Mouse (Mus musculus) forelimb bud, embryonic 11.5 days (tissue): ENCODE measurements at regions not wholly inside any gene's neighbourhood (a gene's known extent, or its start where the extent isn't known, plus 50 kb on each side); places are given as distances from the start of the nearest gene placed in this dataset.
A peak's percentile ranks its signal among the peaks of the same experiment; 100 is the strongest.

Source experiments
- DNase-seq: peaks from one replicate; pipeline ENCODE4 v3.0.0-alpha.2; 2012; ENCODE audit warnings: low read depth, low spot score

DNA sequence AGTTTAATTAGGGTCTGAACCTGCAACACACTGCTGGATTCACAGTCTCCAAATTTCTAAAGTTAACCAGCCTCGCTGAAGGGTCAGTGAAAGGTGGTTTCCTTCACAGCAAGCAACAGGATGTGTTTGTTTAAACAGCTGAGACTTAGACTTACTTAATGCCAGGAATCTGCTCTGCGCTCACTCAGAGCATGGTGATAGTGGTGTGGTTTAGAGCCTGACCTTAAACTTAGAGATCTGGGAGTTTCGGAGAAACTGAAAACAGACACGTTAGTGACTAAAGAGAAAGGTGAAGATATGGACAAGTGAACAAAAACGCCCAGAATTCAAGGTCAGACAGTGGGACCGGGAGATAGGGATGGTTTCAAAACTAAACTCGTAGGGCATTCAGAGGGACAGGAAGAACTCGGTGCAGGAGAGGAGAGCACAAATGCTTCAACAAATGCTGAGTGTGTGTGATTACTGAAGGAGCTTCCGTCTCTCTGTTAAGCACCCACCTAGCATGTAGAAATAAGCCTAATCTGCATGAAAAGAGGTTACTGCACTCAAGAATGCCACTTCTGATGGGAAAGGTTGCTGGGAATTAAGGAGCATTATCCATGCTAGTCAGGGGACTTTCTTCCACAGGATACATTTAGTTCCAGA is 97.2 kb upstream of the Ifngr1 start:
- no peak for DNase-seq

DNA sequence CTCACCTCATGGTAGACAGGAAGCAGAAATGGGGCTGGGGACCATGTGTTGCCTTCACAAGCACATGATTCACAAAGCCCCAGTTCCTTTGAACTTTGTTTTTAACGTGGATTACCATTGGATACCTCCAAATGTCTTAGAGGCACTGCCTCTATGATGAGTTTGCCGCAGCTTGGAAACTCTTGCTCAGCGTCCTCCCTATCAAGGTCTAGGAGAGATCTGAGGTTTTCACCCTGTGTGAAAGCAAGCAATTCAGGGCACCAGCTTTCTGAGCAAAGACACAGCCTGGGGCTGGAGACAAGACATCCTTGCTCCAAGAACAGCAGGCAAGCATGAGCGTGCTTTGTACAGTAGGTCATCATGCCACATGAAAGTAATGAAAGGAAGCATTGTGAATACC is 93.6 kb upstream of the Ifngr1 start:
- DNase-seq, result no peak

DNA sequence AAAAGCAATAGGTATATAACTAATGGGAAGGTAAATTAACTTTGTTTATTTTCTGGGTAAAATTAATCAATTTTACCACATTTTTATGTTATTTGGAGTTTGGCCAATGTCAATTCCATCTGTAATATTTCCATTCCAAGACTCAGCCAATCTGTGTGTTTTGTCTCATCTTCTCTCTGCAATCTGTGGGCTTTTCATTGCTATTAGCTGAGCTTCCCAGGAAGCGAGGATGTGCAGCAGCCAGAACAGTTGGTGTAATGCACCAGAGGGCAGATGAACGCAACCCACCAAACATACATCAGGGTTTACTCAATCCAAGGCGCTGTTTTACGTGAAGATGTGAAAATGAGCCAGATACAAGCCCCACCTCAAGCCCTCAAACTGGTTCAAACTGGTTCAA is 88.9 kb upstream of the Ifngr1 start:
- DNase-seq, result no peak

DNA sequence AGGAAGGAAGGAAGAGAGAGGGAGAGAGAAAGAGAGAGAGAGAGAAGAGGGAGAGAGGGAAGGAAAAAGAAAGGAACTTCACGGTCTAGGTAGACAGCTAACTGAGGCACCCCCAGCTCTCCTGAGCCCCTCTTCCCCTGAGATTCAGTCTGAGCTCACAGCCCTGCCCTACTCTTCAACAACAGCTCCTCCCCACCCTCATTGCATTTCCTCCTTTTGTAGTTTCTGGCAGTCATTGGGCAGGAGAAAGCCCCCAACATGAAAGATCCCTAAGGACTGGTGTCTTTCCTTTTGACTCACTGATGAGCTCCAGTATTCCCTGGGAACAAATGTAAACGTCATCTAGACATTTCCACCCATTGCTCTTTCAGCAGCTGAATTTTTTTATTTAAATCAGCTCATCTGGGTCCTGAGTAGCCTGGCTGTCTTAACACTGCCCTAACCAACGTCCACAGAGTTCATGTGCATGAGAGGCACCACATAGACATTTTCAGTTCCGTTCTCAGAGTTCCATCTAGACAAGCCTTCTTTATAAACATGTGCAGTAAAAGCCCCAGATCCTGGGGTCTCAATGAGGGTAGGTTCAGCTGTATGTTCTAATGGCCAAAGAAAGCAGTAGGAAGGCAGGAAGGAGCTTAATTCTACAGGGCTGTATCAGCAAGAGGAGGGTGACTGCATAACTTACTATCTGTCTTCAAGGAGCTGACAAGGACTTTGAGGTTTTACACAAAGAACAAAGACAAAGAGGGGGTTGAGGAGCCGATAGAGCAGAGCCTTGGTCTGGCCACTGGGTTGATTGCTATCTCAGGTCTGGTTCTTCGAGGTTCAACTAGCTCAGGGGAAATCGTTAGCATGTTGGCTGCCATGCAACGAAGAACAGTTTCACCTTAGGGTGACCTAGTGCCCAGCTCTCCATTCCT is 87.6 kb upstream of the Ifngr1 start:
- no peak for DNase-seq

- DNase-seq, result no peak
Observed at GRCm38 (mm10) chr10:19505174-19505573, 86.6 kb upstream of the Ifngr1 start.

DNA sequence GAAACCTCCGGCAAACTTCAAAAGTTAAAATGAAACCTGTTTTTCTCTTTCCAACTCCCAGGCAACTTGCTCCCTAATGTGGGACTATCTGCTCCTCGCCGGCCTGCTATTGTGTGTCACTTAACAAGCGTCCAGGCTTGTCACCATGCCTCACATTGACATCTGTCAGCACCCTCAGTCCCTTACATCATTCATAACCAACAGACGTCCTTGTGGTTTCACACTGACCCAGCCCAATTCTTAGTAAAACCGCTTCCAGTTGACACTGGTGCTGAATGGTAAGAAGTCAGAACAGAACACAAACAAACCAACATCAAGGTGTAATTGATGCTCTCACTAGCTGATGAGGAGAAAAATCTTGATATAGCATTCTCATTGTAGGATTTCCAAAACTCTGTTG is 85.8 kb upstream of the Ifngr1 start:
- DNase-seq, result no peak

DNA sequence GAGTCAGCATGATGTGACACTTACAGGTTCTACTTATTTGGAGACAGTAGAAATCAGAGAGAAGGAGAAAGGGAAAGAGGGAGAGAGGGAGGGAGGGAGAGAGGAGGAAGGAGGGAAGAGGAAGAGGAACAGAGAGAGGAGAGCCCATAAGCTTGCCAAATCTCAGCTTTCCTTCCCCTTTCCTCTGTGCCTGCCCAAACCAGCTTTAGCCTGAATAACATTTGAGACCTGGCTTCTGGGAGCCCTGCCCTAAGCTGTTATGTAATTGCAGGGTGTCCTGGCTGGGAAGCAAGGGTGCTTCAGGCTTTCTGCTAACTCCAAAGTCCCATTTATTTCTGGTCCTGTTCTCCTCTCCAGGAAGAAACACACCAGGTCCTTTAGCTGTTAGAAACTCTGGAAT is 85.3 kb upstream of the Ifngr1 start:
- no peak for DNase-seq

- no peak for DNase-seq
Observed at GRCm38 (mm10) chr10:19508221-19508745, 83.5 kb upstream of the Ifngr1 start.

GRCm38 (mm10) chr10:19510047-19510446 is 81.7 kb upstream of the Ifngr1 start:
- no peak for DNase-seq

DNA sequence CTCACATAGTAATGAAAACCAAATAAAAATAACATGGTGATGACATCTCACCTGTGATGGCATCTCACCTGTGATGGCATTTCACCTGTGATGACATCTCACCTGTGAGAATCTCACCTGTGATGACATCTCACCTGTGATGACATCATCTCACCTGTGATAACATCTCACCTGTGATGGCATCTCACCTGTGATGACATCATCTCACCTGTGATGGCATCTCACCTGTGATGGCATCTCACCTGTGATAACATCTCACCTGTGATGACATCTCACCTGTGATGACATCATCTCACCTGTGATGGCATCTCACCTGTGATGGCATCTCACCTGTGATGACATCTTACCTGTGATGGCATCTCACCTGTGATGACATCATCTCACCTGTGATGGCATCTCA is 77.4 kb upstream of the Ifngr1 start:
- peak; percentile 60 for DNase-seq

DNA sequence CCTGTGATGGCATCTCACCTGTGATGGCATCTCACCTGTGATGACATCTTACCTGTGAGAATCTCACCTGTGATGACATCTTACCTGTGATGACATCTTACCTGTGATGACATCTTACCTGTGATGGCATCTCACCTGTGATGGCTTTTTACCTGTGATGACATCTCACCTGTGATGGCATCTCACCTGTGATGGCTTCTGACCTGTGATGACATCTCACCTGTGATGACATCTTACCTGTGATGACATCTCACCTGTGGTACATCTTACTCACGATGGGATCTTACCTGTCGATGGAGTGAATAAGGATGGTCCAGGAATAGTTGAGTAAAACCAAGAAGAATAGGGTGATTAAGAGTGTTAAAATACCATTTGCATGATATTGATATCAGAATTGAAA is 76.9 kb upstream of the Ifngr1 start:
- DNase-seq, result peak; percentile 71

DNA sequence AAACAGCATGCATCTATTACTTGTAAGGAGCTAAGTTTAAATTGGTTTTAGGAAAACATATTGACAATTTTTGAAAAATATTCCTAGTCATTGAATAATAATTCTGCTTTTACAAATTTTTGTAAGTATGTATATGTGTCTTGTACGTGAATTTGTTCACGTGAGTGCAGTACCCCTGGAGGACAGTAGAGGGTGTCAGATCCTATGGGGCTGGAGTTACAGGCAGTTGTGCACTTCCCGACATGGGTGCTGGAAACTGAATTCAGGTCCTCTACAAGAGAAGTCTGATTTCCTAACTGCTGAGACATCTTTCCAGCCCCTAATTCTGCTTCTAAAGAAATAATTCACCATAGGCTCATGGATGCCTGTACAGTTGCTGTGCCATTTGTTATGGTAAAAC is 75.7 kb upstream of the Ifngr1 start:
- no peak for DNase-seq

DNA sequence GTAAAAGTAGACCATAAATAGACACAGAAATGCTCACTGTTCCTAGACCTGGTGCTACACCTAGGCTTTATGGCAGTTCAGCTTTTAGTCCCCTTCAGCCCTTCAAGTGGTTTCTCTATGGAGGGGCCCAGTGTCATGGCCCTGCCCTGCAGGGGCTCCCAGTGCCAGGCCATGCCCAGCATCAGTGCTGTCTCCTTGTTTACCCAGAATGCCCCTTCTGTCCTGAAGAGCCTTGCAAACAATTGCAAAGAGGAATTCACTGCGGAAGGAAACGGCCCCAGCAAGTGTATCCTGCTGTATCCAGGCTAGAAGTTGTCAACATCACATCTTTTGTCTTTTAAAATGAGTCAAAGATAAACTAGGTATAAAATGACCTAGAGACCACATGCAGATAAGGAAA is 74.7 kb upstream of the Ifngr1 start:
- no peak for DNase-seq

DNA sequence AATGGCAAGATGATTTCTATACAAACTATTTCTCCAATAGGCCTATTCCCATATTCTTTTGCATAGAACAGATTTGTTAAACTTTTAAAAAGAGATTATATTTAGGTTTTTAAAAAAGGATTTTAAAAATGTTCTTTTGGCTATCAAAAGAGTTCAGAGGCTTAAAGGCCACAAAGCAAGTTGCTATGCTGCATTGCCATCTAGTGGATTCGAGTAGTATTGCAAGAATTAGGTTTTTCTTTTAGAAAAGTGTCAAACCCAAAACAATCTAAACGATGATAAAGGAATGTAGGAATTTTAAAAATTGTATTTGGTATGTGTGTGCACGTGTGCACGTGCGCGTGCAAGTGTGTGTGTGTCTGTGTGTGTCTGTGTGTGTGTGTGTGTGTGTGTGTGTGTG is 73.0 kb upstream of the Ifngr1 start:
- DNase-seq, result peak; percentile 53

- no peak for DNase-seq
Observed at GRCm38 (mm10) chr10:19522198-19522597, 69.6 kb upstream of the Ifngr1 start.

GRCm38 (mm10) chr10:19525939-19526338 is 65.8 kb upstream of the Ifngr1 start:
- DNase-seq, result no peak

- DNase-seq, result no peak
Observed at GRCm38 (mm10) chr10:19526353-19526752, 65.4 kb upstream of the Ifngr1 start.

DNA sequence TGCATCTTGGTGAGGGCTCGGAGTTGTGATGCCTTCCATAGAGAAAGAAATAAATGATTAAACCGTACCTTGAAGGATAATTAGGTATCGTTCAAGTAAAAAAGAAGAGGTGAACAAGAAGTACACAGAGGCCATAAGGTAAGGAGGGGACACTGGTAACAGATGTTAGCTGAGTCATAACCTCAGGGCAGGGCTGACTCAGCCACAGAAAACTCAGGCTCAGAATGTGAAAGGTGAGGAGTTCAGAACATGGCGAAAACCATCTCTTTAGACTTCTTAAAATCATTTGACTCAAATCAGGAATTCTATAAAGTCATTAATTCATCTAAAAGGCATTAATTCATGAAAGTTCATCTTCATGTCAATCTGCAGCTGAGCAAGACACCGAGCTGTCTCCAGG is 62.1 kb upstream of the Ifngr1 start:
- no peak for DNase-seq

- DNase-seq, result no peak
Observed at GRCm38 (mm10) chr10:19530056-19530455, 61.7 kb upstream of the Ifngr1 start.

GRCm38 (mm10) chr10:19531452-19531851 is 60.3 kb upstream of the Ifngr1 start:
- DNase-seq, result no peak

DNA sequence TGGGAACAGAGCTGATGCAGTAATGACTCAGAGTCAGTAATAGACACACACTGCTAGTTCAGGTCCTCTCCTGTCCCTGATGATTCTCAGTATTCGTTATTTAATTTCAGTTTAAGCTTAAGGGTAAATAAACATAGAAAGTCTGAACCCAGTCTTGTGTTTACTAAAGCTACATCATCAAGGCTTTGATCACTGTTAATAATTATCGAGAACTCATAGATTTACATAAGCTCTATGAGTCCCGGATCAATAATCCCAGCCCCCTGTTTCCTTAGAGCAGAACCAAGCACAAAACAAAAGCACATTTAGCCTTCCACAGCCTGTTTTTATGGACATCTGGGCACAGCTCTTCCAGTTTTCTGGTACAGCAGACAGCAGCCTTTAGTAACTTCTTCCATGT is 59.0 kb upstream of the Ifngr1 start:
- DNase-seq, result no peak

- DNase-seq, result no peak
Observed at GRCm38 (mm10) chr10:19533846-19534245, 57.9 kb upstream of the Ifngr1 start.
